Mouse (Mus musculus) monocyte, adult 5-6 weeks (primary cell): ENCODE measurements around the gene Tmem150b. TPM values are rescaled to one million over a fixed set of nuclear protein-coding genes. Genes with fewer than 3 reads are reported as not detected.

Experiments used
- ATAC-seq: fragments of 153-309, 156-312 bp; replicated peaks from 2 replicates; pipeline ENCODE4 v1.8.0; 2017; ENCODE audit warnings: mild to moderate bottlenecking; ENCODE audit not compliant: low TSS enrichment, insufficient number of reproducible peaks, severe bottlenecking, poor library complexity, low FRiP score
- total RNA-seq: library from RNA; stranded (forward); fragments of 200-1000, 200-491, 200-594 nt; gene quantifications from 3 replicates; pipeline ENCODE4 v1.2.3, GENCODE M21; 2017

The Tmem150b gene
- total RNA-seq, 1 experiment from 2014 or later = 6.8 TPM

DNA sequence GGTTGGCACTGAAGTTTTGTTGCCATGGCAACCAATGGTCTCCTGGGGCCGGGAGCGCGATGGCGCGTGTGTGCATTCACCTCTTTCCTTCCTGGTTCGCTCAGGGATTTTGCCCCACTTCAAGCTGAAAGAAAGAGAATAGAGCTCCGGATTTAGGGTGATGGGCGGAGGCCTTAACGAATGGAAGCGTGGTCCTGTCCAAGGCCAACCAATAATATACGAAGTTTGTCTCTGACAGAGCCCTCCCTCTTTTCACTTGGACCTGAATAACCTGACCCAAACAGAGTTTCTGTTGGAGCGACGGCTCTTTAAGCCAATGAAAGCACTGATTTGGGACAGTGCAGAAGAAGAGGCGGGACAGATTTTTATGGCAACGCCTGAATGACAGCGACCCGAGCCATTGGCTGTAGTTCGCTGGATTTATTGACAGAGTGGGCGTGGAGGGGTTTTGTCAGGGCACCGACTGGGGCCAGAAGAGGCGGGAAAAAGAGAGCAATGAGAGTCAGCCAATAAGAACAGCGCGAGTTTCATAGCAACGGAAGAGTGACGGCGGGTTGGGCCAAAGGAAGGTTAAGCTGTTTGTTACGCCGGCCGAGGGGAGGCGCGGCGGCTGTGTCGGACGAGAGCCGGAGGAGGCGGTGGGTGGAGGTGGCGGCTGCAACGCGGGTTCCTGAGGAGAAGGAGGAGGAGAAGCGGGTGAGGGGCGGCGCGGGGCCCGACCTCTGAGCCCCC, 14.7 kb upstream of the Tmem150b start, which contains the start of gene Kmt5c:
TSS of gene Kmt5c (plus strand) at position 572 of the 732 bp plus-strand sequence.
- peak; percentile 95 for ATAC-seq

DNA sequence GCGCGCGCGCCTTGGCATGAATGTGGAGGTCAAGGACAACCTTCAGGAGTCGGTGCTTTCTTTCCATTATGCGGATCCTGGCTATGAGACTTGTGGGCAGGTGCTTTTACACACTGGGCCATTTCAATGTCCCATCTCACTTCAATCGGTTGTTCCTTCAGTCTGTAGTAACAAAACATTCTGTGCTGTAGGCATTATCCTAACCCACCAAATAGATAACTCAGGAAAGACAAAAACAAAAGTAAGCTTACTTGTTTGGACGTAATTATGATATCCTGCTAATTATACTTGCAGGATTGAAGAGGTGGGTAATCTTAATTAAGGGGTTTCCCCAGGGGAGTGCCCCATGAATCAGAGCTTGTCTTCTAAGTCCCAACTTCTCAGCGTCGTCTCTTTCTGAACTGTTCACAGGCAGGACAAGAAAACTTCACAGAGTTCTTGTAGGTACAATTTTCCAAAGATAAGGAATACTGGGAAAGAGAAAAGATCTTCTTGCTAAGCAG, 14.0 kb upstream of the Tmem150b start:
- no peak for ATAC-seq

DNA sequence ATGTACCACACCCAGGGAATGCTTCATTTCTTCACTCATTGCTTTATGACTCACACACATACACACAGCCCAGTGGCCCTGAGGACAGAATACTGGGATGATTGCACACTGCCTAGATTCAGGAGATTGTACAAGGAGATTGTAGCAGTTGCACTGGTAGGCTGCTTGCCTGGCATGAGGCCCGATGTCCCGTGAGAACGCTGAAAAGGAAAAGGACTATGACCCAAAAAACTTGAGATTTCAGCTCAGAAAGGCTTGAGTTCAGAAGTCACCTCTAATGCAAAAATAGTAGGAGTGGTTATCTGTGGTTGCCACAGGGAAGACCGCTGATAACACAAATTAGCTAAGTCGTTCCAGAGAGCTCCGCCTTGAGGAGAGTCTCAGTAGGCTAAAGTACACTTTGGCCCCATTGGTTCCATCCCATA, 7.9 kb upstream of the Tmem150b start:
- no peak for ATAC-seq

DNA sequence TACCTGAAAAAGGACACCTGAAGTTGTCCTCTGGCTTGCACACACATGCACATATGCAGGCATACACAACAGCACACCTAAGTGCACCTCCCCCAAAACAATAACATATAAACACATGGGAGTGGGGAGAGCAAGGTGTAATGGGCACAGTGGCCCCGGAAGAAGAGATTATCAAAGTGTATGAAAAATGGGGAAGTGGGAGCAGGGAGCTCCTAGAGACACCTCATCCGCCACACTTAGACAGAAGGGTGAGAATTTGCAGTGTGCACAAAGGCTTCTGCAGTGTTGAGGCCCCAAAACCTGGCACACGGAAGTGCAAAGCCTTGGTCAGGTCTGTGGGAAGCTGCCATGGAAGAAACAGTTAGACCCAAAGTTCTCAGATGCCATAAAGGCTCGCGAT, 6.0 kb upstream of the Tmem150b start:
- ATAC-seq = no peak

DNA sequence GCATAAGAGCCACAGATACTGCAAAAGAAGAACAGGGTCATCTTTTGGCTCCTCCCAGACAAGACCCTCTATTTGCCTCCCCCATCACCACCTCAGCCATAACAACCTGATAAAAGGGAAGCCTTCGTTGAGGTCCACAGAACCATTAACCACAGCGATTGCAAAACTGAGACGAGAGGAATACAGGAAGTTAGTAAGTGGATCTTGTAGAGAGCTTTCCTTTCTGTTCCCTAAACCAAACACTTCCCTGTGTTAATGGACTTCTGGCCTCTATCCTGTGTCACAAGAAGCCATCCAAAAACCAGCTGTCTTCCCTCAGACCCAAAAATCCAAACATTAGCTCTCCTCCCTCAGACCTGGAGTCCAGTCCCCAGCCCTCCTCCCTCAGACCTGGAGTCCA, 690 bp downstream of the Tmem150b start:
- peak; percentile 85 for ATAC-seq

- peak; percentile 62 for ATAC-seq
Measured at GRCm38 (mm10) chr7:4723508-4723907, 1.5 kb downstream of the Tmem150b start.

- no peak for ATAC-seq
Measured at GRCm38 (mm10) chr7:4719276-4719675, 5.8 kb downstream of the Tmem150b start.

DNA sequence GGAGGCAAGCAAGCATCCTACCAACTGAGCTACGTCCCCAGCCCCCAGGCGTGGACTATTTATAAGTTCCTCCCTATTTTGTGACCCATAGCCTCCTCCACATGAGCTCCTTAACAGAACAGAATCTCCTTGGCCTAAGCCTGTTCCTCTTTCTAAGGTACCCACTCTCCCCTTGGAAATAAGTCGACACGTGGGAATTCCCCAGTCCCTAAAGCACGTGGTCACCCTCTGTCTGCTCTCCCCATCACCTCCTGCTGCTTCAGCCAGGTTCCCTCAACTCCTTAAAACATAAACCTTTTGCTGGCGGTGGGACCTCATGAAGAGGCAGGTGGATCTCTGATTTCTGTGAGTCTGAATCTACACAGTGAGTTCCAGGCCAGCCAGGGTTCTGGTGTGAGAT, 8.1 kb downstream of the Tmem150b start:
- ATAC-seq = no peak

DNA sequence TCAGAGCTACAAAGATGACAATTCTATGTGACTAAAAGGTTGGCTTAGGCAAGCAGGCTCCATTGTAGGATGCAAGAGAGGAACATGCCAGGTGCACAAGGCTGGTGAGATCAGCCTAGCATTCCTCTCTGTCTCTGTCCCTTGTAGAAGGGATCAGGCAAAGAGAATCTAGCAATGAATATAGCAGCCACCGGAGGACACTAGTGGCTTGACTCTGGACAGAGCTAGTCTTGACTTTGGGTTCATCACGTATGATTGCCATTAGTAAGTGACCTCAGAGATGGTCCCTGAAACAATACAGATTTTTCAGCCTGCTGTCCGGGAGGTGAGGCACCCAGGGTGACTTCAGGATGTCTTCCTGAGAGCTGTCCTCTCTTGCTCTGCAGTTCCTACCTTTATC, 12.5 kb downstream of the Tmem150b start:
- no peak for ATAC-seq

GRCm38 (mm10) chr7:4705098-4705497, 20.0 kb downstream of the Tmem150b start:
- 0 out of 2 replicates have a peak, but pooled peaks have one; percentile 47 for ATAC-seq

DNA sequence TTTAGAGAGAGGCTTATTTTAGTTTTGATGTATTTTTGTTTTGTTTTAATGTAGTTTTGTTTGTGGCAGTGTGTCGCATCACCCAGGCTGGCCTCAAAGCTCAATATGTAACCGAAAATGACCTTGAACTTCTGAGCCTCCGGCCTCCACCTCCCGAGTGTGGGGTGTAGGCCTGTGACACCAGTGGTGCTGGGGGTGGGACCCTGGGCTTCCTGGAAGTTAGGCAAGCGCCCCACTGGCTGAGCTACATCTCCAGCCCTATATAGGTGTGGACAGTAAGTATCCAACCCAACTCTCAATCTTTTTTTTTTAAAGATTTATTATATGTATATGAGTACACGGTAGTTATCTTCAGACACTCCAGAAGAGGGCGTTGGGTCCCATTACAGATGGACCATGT, 21.9 kb downstream of the Tmem150b start:
- ATAC-seq = no peak

GRCm38 (mm10) chr7:4702334-4702733, 22.7 kb downstream of the Tmem150b start:
- ATAC-seq = no peak

DNA sequence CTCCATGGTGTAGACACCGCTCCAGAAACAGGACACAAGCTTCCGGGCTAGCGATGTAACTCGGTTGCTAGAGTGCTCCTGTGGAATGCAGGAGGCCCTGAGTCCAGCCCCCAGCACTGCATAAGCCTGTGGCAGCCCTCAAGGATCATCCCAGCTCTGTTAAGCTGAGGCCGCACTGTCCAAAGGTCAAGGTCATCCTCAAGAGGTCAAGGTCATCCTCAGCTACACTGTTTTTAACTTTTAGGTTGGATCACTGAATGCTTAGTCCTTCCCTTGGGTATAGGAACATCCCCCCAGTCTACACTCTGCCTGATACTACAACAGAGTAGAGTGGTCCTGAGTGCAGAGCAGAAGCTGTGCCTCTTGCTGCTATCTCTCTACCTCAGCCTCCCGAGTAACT, 32.0 kb downstream of the Tmem150b start:
- no peak for ATAC-seq

DNA sequence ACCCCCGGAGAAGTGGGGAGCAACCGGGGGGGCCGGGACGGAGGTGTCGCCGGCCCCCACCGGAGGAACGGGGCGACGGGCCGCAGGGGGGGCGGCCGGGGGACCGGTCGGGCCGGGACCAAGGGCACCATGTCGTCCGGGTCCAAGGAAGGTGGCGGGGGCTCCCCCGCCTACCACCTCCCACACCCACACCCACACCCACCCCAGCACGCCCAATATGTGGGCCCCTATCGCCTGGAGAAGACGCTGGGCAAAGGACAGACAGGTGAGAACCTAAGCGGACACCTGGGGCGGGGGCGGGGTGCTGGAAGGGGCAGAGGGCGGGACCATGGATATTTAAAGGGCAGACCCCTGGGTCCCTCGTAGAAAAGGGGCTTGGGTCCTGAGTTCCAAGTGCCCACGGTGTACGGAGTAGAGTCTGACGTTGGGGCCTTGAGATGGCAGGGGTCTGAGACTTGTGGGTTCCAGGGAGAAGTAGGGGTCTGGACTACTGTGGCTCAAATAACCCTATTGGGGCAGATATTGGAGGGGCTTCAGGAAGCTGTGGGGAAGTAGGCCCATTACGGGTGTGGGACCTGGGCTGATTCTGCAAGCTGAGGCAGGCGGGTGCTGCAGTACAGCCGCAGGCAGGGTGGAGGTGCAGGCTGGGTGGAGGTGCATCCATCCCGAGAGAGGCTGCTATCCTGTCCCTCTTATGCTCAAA, 33.9 kb downstream of the Tmem150b start:
- no peak for ATAC-seq

GRCm38 (mm10) chr7:4690387-4690786, 34.7 kb downstream of the Tmem150b start, which contains the start of gene Brsk1:
Brsk1 (plus strand) TSS chr7:4690604.
- ATAC-seq = no peak

DNA sequence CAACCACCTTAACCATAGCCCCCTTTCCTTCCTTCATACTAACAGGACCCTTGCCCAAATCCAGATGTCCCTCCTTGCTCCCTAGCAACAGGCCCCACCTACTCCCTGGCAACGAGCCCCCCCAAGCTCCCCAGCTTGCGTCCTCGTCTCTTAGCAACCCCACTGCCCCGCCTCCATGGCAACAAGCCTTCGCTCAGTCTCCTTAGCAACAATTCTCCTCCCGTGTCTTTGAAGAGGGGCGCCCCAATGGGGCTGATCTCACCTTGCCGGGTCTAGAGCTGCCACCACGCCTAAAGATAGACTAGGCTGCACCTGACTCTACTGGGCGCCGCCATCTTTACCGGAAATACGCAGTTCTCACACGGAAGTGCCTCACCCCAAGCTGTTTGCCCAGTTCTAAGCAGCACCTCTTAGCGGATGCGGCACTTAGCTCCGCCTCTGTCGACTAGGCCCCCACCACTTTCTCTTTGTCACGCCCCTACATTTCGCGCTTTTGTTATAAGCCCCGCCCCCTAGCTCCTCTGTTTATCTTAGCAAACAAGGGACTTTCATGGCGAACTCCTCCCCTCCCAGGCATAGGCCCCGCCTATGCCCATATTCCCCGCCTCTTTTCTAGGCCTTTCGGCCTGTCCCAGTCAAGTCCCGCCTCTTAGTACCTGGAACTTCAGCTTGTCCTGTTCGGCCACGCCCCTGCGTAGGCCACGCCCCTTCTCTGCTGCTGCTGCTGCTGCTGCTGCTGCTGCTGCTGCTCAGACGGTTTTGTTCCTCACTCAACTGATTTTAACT, 40.2 kb downstream of the Tmem150b start, which contains the start of gene Hspbp1:
TSS of gene Hspbp1 (minus strand) at position 437 of the 786 bp plus-strand sequence.
- peak; percentile 97 for ATAC-seq

GRCm38 (mm10) chr7:4684203-4684602, 40.8 kb downstream of the Tmem150b start:
- no peak for ATAC-seq

- ATAC-seq = no peak
Measured at GRCm38 (mm10) chr7:4683307-4683706, 41.7 kb downstream of the Tmem150b start.

- ATAC-seq = no peak
Measured at GRCm38 (mm10) chr7:4675200-4675599, 49.8 kb downstream of the Tmem150b start.
